ENCODE assay signal across 25 mouse cellular contexts in genomic region chr13:98546116-98546515, GRCm38 (mm10). TPM values are rescaled to one million over a fixed set of nuclear protein-coding genes. Genes with fewer than 3 reads are reported as not detected.
DNase-seq lines count a peak whose midpoint lies in the region; ATAC-seq and TF ChIP-seq lines count a peak whose summit lies in the region.
"Had no signal": no experiment of that assay in that cellular context is flagged by ENCODE, and none has a peak within 500 bp of the region (broad histone marks: within the 10 kb centered on the region; RNA-seq: fewer than 3 reads in every experiment).

No protein-coding gene starts in this region.

- TF ChIP-seq CTCF in hindbrain, postnatal 0 days (IDR thresholded peaks at IDR 0.05; ENCODE audit: low read depth): no peak
- TF ChIP-seq CTCF in brain, embryonic 14.5 days (IDR thresholded peaks at IDR 0.05; ENCODE audit: borderline replicate concordance, extremely low read depth, insufficient read depth, insufficient read length): no peak

- H3K27me3 ChIP-seq in forebrain, embryonic 14.5 days (replicated peaks; ENCODE audit: control insufficient read depth, insufficient read depth, low read length): no peaks in the 10 kb centered on the region
- H3K27me3 ChIP-seq in forebrain, embryonic 10.5 days (ENCODE audit: poor library complexity, severe bottlenecking): peaks cover 75% of the 10 kb centered on the region
- H3K27me3 ChIP-seq in hindbrain, postnatal 0 days (ENCODE audit: insufficient read depth, low read length): no peaks in the 10 kb centered on the region
- no peaks in the 10 kb centered on the region for H3K27me3 ChIP-seq in hindbrain, embryonic 16.5 days (replicated peaks; ENCODE audit: control insufficient read depth, insufficient read depth, low read length)
- peaks cover under 1% of the 10 kb centered on the region; the same call in 1 of the 2 replicates for H3K27me3 ChIP-seq in midbrain, embryonic 14.5 days (ENCODE audit: control insufficient read depth, insufficient read depth, low read length)
- H3K27me3 ChIP-seq: Patski had no signal

- peaks cover 10% of the 10 kb centered on the region; the same call in 1 of the 2 replicates for H3K4me1 ChIP-seq in forebrain, embryonic 14.5 days (ENCODE audit: control insufficient read depth, insufficient read depth, low read length)
- peaks cover 23% of the 10 kb centered on the region for H3K4me1 ChIP-seq in forebrain, embryonic 10.5 days
- H3K4me1 ChIP-seq in hindbrain, postnatal 0 days (ENCODE audit: insufficient read depth, low read length): no peaks in the 10 kb centered on the region
- no peaks in the 10 kb centered on the region for H3K4me1 ChIP-seq in hindbrain, embryonic 16.5 days (ENCODE audit: control insufficient read depth, insufficient read depth, low read depth, low read length)
- H3K4me1 ChIP-seq in midbrain, embryonic 14.5 days (ENCODE audit: control insufficient read depth, insufficient read depth, low read length): peaks cover 6% of the 10 kb centered on the region; the same call in 1 of the 2 replicates
- H3K4me1 ChIP-seq: liver, embryonic 12.5 days had no signal

- no peak overlapping the region for H3K27ac ChIP-seq in forebrain, embryonic 14.5 days (ENCODE audit: low read depth, low read length)
- H3K27ac ChIP-seq in forebrain, embryonic 10.5 days: no peak overlapping the region
- H3K27ac ChIP-seq in hindbrain, postnatal 0 days: no peak overlapping the region
- H3K27ac ChIP-seq in hindbrain, embryonic 16.5 days (ENCODE audit: low read depth, low read length): no peak overlapping the region
- no peak overlapping the region for H3K27ac ChIP-seq in midbrain, embryonic 14.5 days (replicated peaks; ENCODE audit: low read depth, low read length)
- H3K27ac ChIP-seq: kidney, embryonic 15.5 days; limb, embryonic 13.5 days; liver, embryonic 12.5 days had no signal

- H3K4me3 ChIP-seq in forebrain, embryonic 14.5 days (ENCODE audit: low read depth, low read length): no peak overlapping the region
- H3K4me3 ChIP-seq in forebrain, embryonic 10.5 days: no peak overlapping the region
- no peak overlapping the region for H3K4me3 ChIP-seq in hindbrain, postnatal 0 days (ENCODE audit: low read length)
- H3K4me3 ChIP-seq in hindbrain, embryonic 16.5 days (ENCODE audit: low read length): no peak overlapping the region
- no peak overlapping the region for H3K4me3 ChIP-seq in midbrain, embryonic 14.5 days (replicated peaks; ENCODE audit: low read depth, low read length)
- H3K4me3 ChIP-seq: kidney, embryonic 15.5 days; limb, embryonic 13.5 days; liver, embryonic 12.5 days had no signal

- H3K9ac ChIP-seq in forebrain, embryonic 14.5 days (ENCODE audit: low read length): no peak overlapping the region
- no peak overlapping the region for H3K9ac ChIP-seq in hindbrain, postnatal 0 days (replicated peaks; ENCODE audit: low read length)
- no peak overlapping the region for H3K9ac ChIP-seq in hindbrain, embryonic 16.5 days (ENCODE audit: low read depth, low read length)
- H3K9ac ChIP-seq in midbrain, embryonic 14.5 days (replicated peaks; ENCODE audit: low read length): no peak overlapping the region
- H3K9ac ChIP-seq: kidney, embryonic 15.5 days; limb, embryonic 13.5 days; liver, embryonic 12.5 days had no signal

- 6% methylated on average over 5 of the region's 5 CpGs for WGBS in forebrain, embryonic 14.5 days
- 39% methylated on average over 5 of the region's 5 CpGs for WGBS in forebrain, embryonic 10.5 days
- WGBS in hindbrain, postnatal 0 days: 32% methylated on average over 5 of the region's 5 CpGs
- 34% methylated on average over 5 of the region's 5 CpGs for WGBS in hindbrain, embryonic 16.5 days
- 23% methylated on average over 5 of the region's 5 CpGs for WGBS in midbrain, embryonic 14.5 days

- peak; percentile 63 for ATAC-seq in forebrain, embryonic 14.5 days
- no peak for ATAC-seq in hindbrain, postnatal 0 days
- ATAC-seq in hindbrain, embryonic 16.5 days: no peak
- ATAC-seq in midbrain, embryonic 14.5 days (ENCODE audit: low FRiP score, low TSS enrichment): no peak
- ATAC-seq: liver, embryonic 12.5 days; Patski had no signal

- TF ChIP-seq POLR2A in brain, embryonic 14.5 days (IDR thresholded peaks at IDR 0.05; ENCODE audit: borderline replicate concordance, extremely low read depth, insufficient read depth, insufficient read length, poor library complexity, severe bottlenecking): no peak

- H3K36me3 ChIP-seq in forebrain, embryonic 14.5 days (ENCODE audit: control insufficient read depth, insufficient read depth, low read length): no peaks in the 10 kb centered on the region
- no peaks in the 10 kb centered on the region for H3K36me3 ChIP-seq in forebrain, embryonic 10.5 days (replicated peaks)
- no peaks in the 10 kb centered on the region for H3K36me3 ChIP-seq in hindbrain, postnatal 0 days (ENCODE audit: insufficient read depth, low read length)
- no peaks in the 10 kb centered on the region for H3K36me3 ChIP-seq in hindbrain, embryonic 16.5 days (ENCODE audit: control insufficient read depth, insufficient read depth, low read length)
- no peaks in the 10 kb centered on the region for H3K36me3 ChIP-seq in midbrain, embryonic 14.5 days (ENCODE audit: control insufficient read depth, insufficient read depth, low read length)
- H3K36me3 ChIP-seq: kidney, embryonic 15.5 days; limb, embryonic 13.5 days; liver, embryonic 12.5 days had no signal

- DNase-seq in forebrain, embryonic 14.5 days (ENCODE audit: low spot score): peak; percentile 52
- no peak for DNase-seq in forebrain, embryonic 10.5 days (ENCODE audit: extremely low spot score, low spot score)
- peak; percentile 25 for DNase-seq in hindbrain, postnatal 0 days (ENCODE audit: low spot score)
- peak; percentile 73 for DNase-seq in brain, embryonic 14.5 days (ENCODE audit: low read depth)
- DNase-seq in midbrain, embryonic 14.5 days: peak; percentile 39
- DNase-seq in left cerebral cortex, postnatal 10 days (ENCODE audit: extremely low spot score in 1 of 2, low spot score in 2 of 2): no peak
- DNase-seq: adrenal gland, postnatal 36 days; cerebellum, adult 11 months; cerebellum, adult 9-11 months; gastrocnemius, postnatal 36 days; kidney, adult 11 months; lung, adult 18-20 months; right cerebral cortex, postnatal 25 days; spleen, adult 18-20 months; thymus, postnatal 25 days had no signal

- no peak overlapping the region for H3K4me2 ChIP-seq in forebrain, embryonic 14.5 days (ENCODE audit: low read length)
- H3K4me2 ChIP-seq in hindbrain, postnatal 0 days (ENCODE audit: low read depth, low read length): no peak overlapping the region
- H3K4me2 ChIP-seq in hindbrain, embryonic 16.5 days (ENCODE audit: low read length): no peak overlapping the region
- no peak overlapping the region for H3K4me2 ChIP-seq in midbrain, embryonic 14.5 days (ENCODE audit: low read length)
- H3K4me2 ChIP-seq: kidney, embryonic 15.5 days; limb, embryonic 13.5 days; liver, embryonic 12.5 days had no signal

- intact Hi-C loops in left cerebral cortex, postnatal 10 days (cut with DNase I): no loop called here

- no peaks in the 10 kb centered on the region for H3K9me3 ChIP-seq in forebrain, embryonic 14.5 days (replicated peaks; ENCODE audit: control insufficient read depth, low read length)
- no peaks in the 10 kb centered on the region for H3K9me3 ChIP-seq in forebrain, embryonic 10.5 days
- no peaks in the 10 kb centered on the region for H3K9me3 ChIP-seq in hindbrain, postnatal 0 days (ENCODE audit: low read length)
- no peaks in the 10 kb centered on the region for H3K9me3 ChIP-seq in hindbrain, embryonic 16.5 days (ENCODE audit: control insufficient read depth, low read length)
- H3K9me3 ChIP-seq in midbrain, embryonic 14.5 days (ENCODE audit: control insufficient read depth, low read length): no peaks in the 10 kb centered on the region
- H3K9me3 ChIP-seq: kidney, embryonic 15.5 days; limb, embryonic 13.5 days; liver, embryonic 12.5 days had no signal

RNA-seq across cellular contexts. Expression of gene Gm10320, which starts 54.3 kb away (rescaled TPM):
- 0.85 and 1.3 TPM in 2 replicates for polyA plus RNA-seq in forebrain, embryonic 14.5 days (2014; fragmentation: Nextera tagmentation; extraction: Ambion mirVana)
- polyA plus RNA-seq in forebrain, embryonic 10.5 days (2016; fragmentation: Nextera tagmentation; extraction: Ambion mirVana): 1.2 and 1.3 TPM in 2 replicates
- 0.52 TPM in 1 of 2 replicates, not detected in the other for total RNA-seq in hindbrain, postnatal 0 days (2014; rRNA removed)
- polyA plus RNA-seq in hindbrain, postnatal 0 days (2015; fragmentation: Nextera tagmentation; extraction: Ambion mirVana): 0.72 and 0.74 TPM in 2 replicates
- 1.0 and 1.3 TPM in 2 replicates for polyA plus RNA-seq in hindbrain, embryonic 16.5 days (2015; fragmentation: Nextera tagmentation; extraction: Ambion mirVana)
- 0.71 and 0.98 TPM in 2 replicates for polyA plus RNA-seq in brain, embryonic 14.5 days (2012; rRNA removed)
- 0.67 and 0.70 TPM in 2 replicates for polyA plus RNA-seq in midbrain, embryonic 14.5 days (2014; fragmentation: Nextera tagmentation; extraction: Ambion mirVana)
- total RNA-seq in left cerebral cortex, postnatal 10 days (2021): not detected
- total RNA-seq: adrenal gland, adult 18-20 months; gastrocnemius, adult 18-20 months; gastrocnemius, postnatal 36 days; heart, adult 8-10 months; hematopoietic stem cell, adult 5-6 weeks; left cerebral cortex, postnatal 25 days had no signal

Comparison
In these comparisons a context has a peak if more than half of its experiments do, and no peak if none do; other contexts are left out.
1. DNase-seq: peak in forebrain, embryonic 14.5 days (single experiment), hindbrain, postnatal 0 days (single experiment), brain, embryonic 14.5 days (single experiment) and midbrain, embryonic 14.5 days (single experiment); none in forebrain, embryonic 10.5 days (single experiment) and left cerebral cortex, postnatal 10 days (0 of 2).